In genomic region chr19:26613665-26614064, GRCm38 (mm10) we compare ENCODE assay signal across 8 mouse cellular contexts. TPM values are rescaled to one million over a fixed set of nuclear protein-coding genes. Genes with fewer than 3 reads are reported as not detected.
DNase-seq lines count a peak whose midpoint lies in the region; ATAC-seq lines count a peak whose summit lies in the region.

No protein-coding gene starts in this region.

- peak; percentile 46 for DNase-seq in kidney, adult 9 months
- DNase-seq in kidney, adult 8-10 months: no peak
- peak; percentile 32 to 43 for DNase-seq in adrenal gland, postnatal 36 days
- peak; percentile 28 to 42 for DNase-seq in kidney, postnatal 36 days
- no peak for DNase-seq in thymus, postnatal 36 days
- no peak for DNase-seq in adipocyte (ENCODE audit: low spot score)

- peak; percentile 50 for ATAC-seq in megakaryocyte-erythroid progenitor cell, adult 5-6 weeks (replicated peaks; ENCODE audit: low FRiP score, low TSS enrichment, poor library complexity, severe bottlenecking)
- no peak for ATAC-seq in frontal cortex, adult (ENCODE audit: low TSS enrichment)

RNA-seq across cellular contexts. Expression of gene Smarca2, which starts 8.8 kb away (rescaled TPM):
- total RNA-seq in adrenal gland, postnatal 36 days (2021): 10 to 100 TPM; 60.9 to 99.6 TPM
- total RNA-seq in megakaryocyte-erythroid progenitor cell, adult 5-6 weeks (2014; fragmentation: Nextera tagmentation): 38.6 and 42.1 TPM in 2 replicates
- 37.5 and 48.5 TPM in 2 replicates for total RNA-seq in megakaryocyte-erythroid progenitor cell, adult 5-6 weeks (2017)

Comparison
In these comparisons a context has a peak if more than half of its experiments do, and no peak if none do; other contexts are left out.
1. DNase-seq: peak in kidney, adult 9 months (single experiment), adrenal gland, postnatal 36 days (2 of 2) and kidney, postnatal 36 days (2 of 2); none in kidney, adult 8-10 months (0 of 2), thymus, postnatal 36 days (0 of 2) and adipocyte (single experiment).